Mouse (Mus musculus): ENCODE measurements around the gene Opn1sw. TPM values are rescaled to one million over a fixed set of nuclear protein-coding genes. Genes with fewer than 3 reads are reported as not detected.

The Opn1sw gene
- polyA plus RNA-seq, 1 experiment from 2014 or later = 0.48 TPM

Small RNA genes within 50 kb of the gene (microRNA-seq; reads per million reads assigned to microRNA genes)
- gene Gm26220 = not detected
- gene Gm44354 = not detected

Other genes with a start within 250 kb of the Opn1sw start
- gene Rbm28, start 223.5 kb downstream of the Opn1sw start, polyA plus RNA-seq (2015; fragmentation: Nextera tagmentation; extraction: Ambion mirVana) = 32.9 and 33.5 TPM in 2 replicates
- 0.28 and 0.30 TPM in 2 replicates for gene Prrt4, start 208.9 kb downstream of the Opn1sw start, polyA plus RNA-seq (2015; fragmentation: Nextera tagmentation; extraction: Ambion mirVana)
- gene Impdh1, start 172.1 kb downstream of the Opn1sw start, polyA plus RNA-seq (2015; fragmentation: Nextera tagmentation; extraction: Ambion mirVana) = 42.7 and 45.7 TPM in 2 replicates
- gene Hilpda, start 116.0 kb downstream of the Opn1sw start, polyA plus RNA-seq (2015; fragmentation: Nextera tagmentation; extraction: Ambion mirVana) = 41.7 and 44.2 TPM in 2 replicates
- 0.51 and 0.57 TPM in 2 replicates for gene Fam71f2, start 108.9 kb downstream of the Opn1sw start, polyA plus RNA-seq (2015; fragmentation: Nextera tagmentation; extraction: Ambion mirVana)
- not detected in 2 replicates for gene Fam71f1, start 69.3 kb downstream of the Opn1sw start, polyA plus RNA-seq (2015; fragmentation: Nextera tagmentation; extraction: Ambion mirVana)
- gene Calu, start 40.4 kb downstream of the Opn1sw start, polyA plus RNA-seq (2015; fragmentation: Nextera tagmentation; extraction: Ambion mirVana) = 442 and 447 TPM in 2 replicates
- 12.8 and 13.8 TPM in 2 replicates for gene Ccdc136, start 7.8 kb upstream of the Opn1sw start, polyA plus RNA-seq (2015; fragmentation: Nextera tagmentation; extraction: Ambion mirVana)
- gene Flnc, start 44.8 kb upstream of the Opn1sw start, polyA plus RNA-seq (2015; fragmentation: Nextera tagmentation; extraction: Ambion mirVana) = 5.7 and 5.8 TPM in 2 replicates
- gene Atp6v1f, start 79.2 kb upstream of the Opn1sw start, polyA plus RNA-seq (2015; fragmentation: Nextera tagmentation; extraction: Ambion mirVana) = 208 and 220 TPM in 2 replicates
- not detected in 2 replicates for gene Atp6v1fnb, start 83.0 kb upstream of the Opn1sw start, polyA plus RNA-seq (2015; fragmentation: Nextera tagmentation; extraction: Ambion mirVana)
- gene Kcp, start 119.5 kb upstream of the Opn1sw start, polyA plus RNA-seq (2015; fragmentation: Nextera tagmentation; extraction: Ambion mirVana) = 11.5 and 12.6 TPM in 2 replicates
- 5.5 and 6.8 TPM in 2 replicates for gene Irf5, start 138.2 kb upstream of the Opn1sw start, polyA plus RNA-seq (2015; fragmentation: Nextera tagmentation; extraction: Ambion mirVana)
- 79.6 and 81.9 TPM in 2 replicates for gene Tnpo3, start 221.4 kb upstream of the Opn1sw start, polyA plus RNA-seq (2015; fragmentation: Nextera tagmentation; extraction: Ambion mirVana)